Mouse (Mus musculus) forebrain, embryonic 10.5 days (tissue): Measurements from ENCODE around the gene Ccdc28a. TPM values are rescaled to one million over a fixed set of nuclear protein-coding genes. Genes with fewer than 3 reads are reported as not detected.

ENCODE experiments used
- DNase-seq: peaks from one replicate; pipeline ENCODE4 v3.0.0-alpha.2; 2017; ENCODE audit warnings: low spot score; ENCODE audit errors: extremely low spot score
- H3K27ac ChIP-seq: fragments of 300-500 bp; sonication (generic); 2 replicates; pipeline ENCODE4 v1.5.1; 2016; ENCODE audit warnings: mild to moderate bottlenecking
- H3K27me3 ChIP-seq: fragments of 300-500 bp; sonication (generic); 2 replicates; pipeline ENCODE4 v1.6.1; 2016; ENCODE audit warnings: mild to moderate bottlenecking; ENCODE audit not compliant: poor library complexity, severe bottlenecking
- H3K36me3 ChIP-seq: fragments of 300-500 bp; sonication (generic); replicated peaks from 2 replicates; pipeline ENCODE4 v1.6.1; 2016; ENCODE audit warnings: mild to moderate bottlenecking, moderate library complexity
- H3K4me1 ChIP-seq: fragments of 300-500 bp; sonication (generic); 2 replicates; pipeline ENCODE4 v1.6.1; 2016
- H3K4me3 ChIP-seq: fragments of 300-500 bp; sonication (generic); 2 replicates; pipeline ENCODE4 v1.5.1; 2016; ENCODE audit warnings: mild to moderate bottlenecking, moderate library complexity
- H3K9me3 ChIP-seq: fragments of 300-500 bp; sonication (generic); 2 replicates; pipeline ENCODE4 v1.6.1; 2016; ENCODE audit warnings: mild to moderate bottlenecking, moderate library complexity
- WGBS: fragments of 180-500 bp; shearing (Covaris S2); methylation state at CpG from one replicate; pipeline ENCODE4 v1.1.7; 2016; 5-methylcytosine and 5-hydroxymethylcytosine counted together
- polyA plus RNA-seq: library from polyadenylated mRNA; unstranded; fragments of >200 nt; fragmentation: Nextera tagmentation; extraction: Ambion mirVana; gene quantifications from 2 replicates; pipeline ENCODE4 v1.2.1, GENCODE M21; 2016

Ccdc28a gene
- polyA plus RNA-seq, 1 experiment from 2014 or later: 6.3 TPM

GRCm38 (mm10) chr10:18188564-18188963 lies 46.2 kb downstream of the Ccdc28a start:
- H3K27ac ChIP-seq: no peak overlapping the region
- H3K4me3 ChIP-seq: no peak overlapping the region
- no peak for DNase-seq
- H3K27me3 ChIP-seq: no peaks in the 10 kb centered on the region
- no peaks in the 10 kb centered on the region for H3K9me3 ChIP-seq
- H3K36me3 ChIP-seq: no peaks in the 10 kb centered on the region
- WGBS: 88% methylated on average over 6 of the region's 6 CpGs
- H3K4me1 ChIP-seq: no peaks in the 10 kb centered on the region

- Histone ChIP-seq H3K36me3 (no peaks in the 10 kb centered on the region), H3K4me3 (no peak overlapping the region), H3K4me1 (no peaks in the 10 kb centered on the region), H3K27me3 (no peaks in the 10 kb centered on the region), H3K9me3 (no peaks in the 10 kb centered on the region), H3K27ac (no peak overlapping the region)
- WGBS: 88% methylated on average over 5 of the region's 5 CpGs
- no peak for DNase-seq
These were observed 52.6 kb downstream of the Ccdc28a start for GRCm38 (mm10) chr10:18182246-18182645.

- Histone ChIP-seq H3K4me1 (no peaks in the 10 kb centered on the region), H3K9me3 (no peaks in the 10 kb centered on the region), H3K4me3 (no peak overlapping the region), H3K27me3 (no peaks in the 10 kb centered on the region), H3K36me3 (no peaks in the 10 kb centered on the region), H3K27ac (no peak overlapping the region)
- WGBS: 79% methylated on average over 2 of the region's 2 CpGs
- no peak for DNase-seq
These were observed 57.5 kb downstream of the Ccdc28a start for GRCm38 (mm10) chr10:18177304-18177703.

- 93% methylated on average over 7 of the region's 7 CpGs for WGBS
- H3K4me1 ChIP-seq: no peaks in the 10 kb centered on the region
- no peak overlapping the region for H3K4me3 ChIP-seq
- no peaks in the 10 kb centered on the region for H3K9me3 ChIP-seq
- H3K36me3 ChIP-seq: no peaks in the 10 kb centered on the region
- no peaks in the 10 kb centered on the region for H3K27me3 ChIP-seq
- no peak for DNase-seq
- H3K27ac ChIP-seq: no peak overlapping the region
These were observed 58.1 kb downstream of the Ccdc28a start for GRCm38 (mm10) chr10:18176722-18177121.

- Histone ChIP-seq H3K4me1 (no peaks in the 10 kb centered on the region), H3K27me3 (no peaks in the 10 kb centered on the region), H3K9me3 (no peaks in the 10 kb centered on the region), H3K27ac (no peak overlapping the region), H3K4me3 (no peak overlapping the region), H3K36me3 (no peaks in the 10 kb centered on the region)
- WGBS: 91% methylated on average over 6 of the region's 6 CpGs
- DNase-seq: no peak
These were observed 59.7 kb downstream of the Ccdc28a start for GRCm38 (mm10) chr10:18175087-18175486.

Other genes starting within 250 kb of the Ccdc28a start
- 145 and 147 TPM in 2 replicates for gene Abracl, start 211.7 kb downstream of the Ccdc28a start, polyA plus RNA-seq
- gene Reps1, start 179.1 kb downstream of the Ccdc28a start, polyA plus RNA-seq: 13.1 and 13.5 TPM in 2 replicates
- 0.31 and 0.49 TPM in 2 replicates for gene Ect2l, start 24.1 kb downstream of the Ccdc28a start, polyA plus RNA-seq
- gene Nhsl1, start 84.0 kb upstream of the Ccdc28a start, polyA plus RNA-seq: 11.4 and 11.6 TPM in 2 replicates